Mouse (Mus musculus) CH12.LX (cell line): Measurements from ENCODE around the gene Carmil1. TPM values are rescaled to one million over a fixed set of nuclear protein-coding genes. Genes with fewer than 3 reads are reported as not detected.

ENCODE experiments used
- DNase-seq: peaks from one replicate; pipeline ENCODE4 v3.0.0-alpha.2; 2013; ENCODE audit errors: extremely low read depth
- H3K27ac ChIP-seq: 2 replicates; pipeline ENCODE4 v1.5.1; 2012; ENCODE audit warnings: low read depth, mild to moderate bottlenecking, control low read depth, moderate library complexity; ENCODE audit not compliant: insufficient read depth
- H3K27me3 ChIP-seq: replicated peaks from 2 replicates; pipeline ENCODE3; 2012; ENCODE audit warnings: inconsistent platforms
- H3K36me3 ChIP-seq, 2 experiments: replicated peaks in 1 of 2; 2 replicates each; pipeline versions ENCODE3 to v1.6.1; 2012; ENCODE audit warnings: inconsistent platforms in 1 of 2, low read length in 1 of 2, mild to moderate bottlenecking in 1 of 2, mixed read lengths in 1 of 2, moderate library complexity in 1 of 2; ENCODE audit not compliant: control insufficient read depth in 1 of 2, insufficient read depth in 1 of 2
- H3K4me1 ChIP-seq, 2 experiments: 2 replicates each; pipeline ENCODE4 v1.6.1; 2012; ENCODE audit warnings: inconsistent platforms in 1 of 2, moderate library complexity in 1 of 2; ENCODE audit not compliant: insufficient read depth in 2 of 2, control insufficient read depth in 1 of 2
- H3K4me2 ChIP-seq: 2 replicates; pipeline ENCODE4 v1.6.1; 2012; ENCODE audit warnings: low read depth, mild to moderate bottlenecking, control low read depth; ENCODE audit not compliant: poor library complexity, insufficient read depth, severe bottlenecking
- H3K4me3 ChIP-seq, 3 experiments: fragments of 150-350 bp in 1 of 3; sonication (generic) in 1 of 3; replicated peaks in 1 of 3; 2 replicates each; pipeline versions ENCODE3 to v1.5.1; 2011 to 2012; ENCODE audit warnings: low read depth in 2 of 3, low read length in 2 of 3, mild to moderate bottlenecking in 2 of 3, moderate library complexity in 2 of 3, control low read depth in 1 of 3, improper control_type of control experiment in 1 of 3, inconsistent platforms in 1 of 3, mixed read lengths in 1 of 3; ENCODE audit not compliant: poor library complexity in 1 of 3
- H3K79me2 ChIP-seq: replicated peaks from 2 replicates; pipeline ENCODE4 v1.6.1; 2012; ENCODE audit warnings: mild to moderate bottlenecking, moderate library complexity; ENCODE audit not compliant: control insufficient read depth, poor library complexity, insufficient read depth, severe bottlenecking; ENCODE audit errors: extremely low read depth
- H3K9ac ChIP-seq: 2 replicates; pipeline ENCODE4 v1.6.1; 2012; ENCODE audit warnings: low read depth, mild to moderate bottlenecking, control low read depth, moderate library complexity; ENCODE audit not compliant: insufficient read depth
- H3K9me3 ChIP-seq: replicated peaks from 2 replicates; pipeline ENCODE3; 2012; ENCODE audit warnings: low read length, inconsistent platforms, mixed read lengths
- BHLHE40 ChIP-seq: IDR thresholded peaks from 2 replicates; pipeline ENCODE4 v1.6.1; 2011; ENCODE audit warnings: mild to moderate bottlenecking, low read depth, low read length, improper control_type of control experiment
- CHD1 ChIP-seq: IDR thresholded peaks from 2 replicates; pipeline ENCODE4 v1.6.1; 2012; ENCODE audit warnings: low read depth, low read length, improper control_type of control experiment, inconsistent platforms
- CTCF ChIP-seq, 2 experiments: IDR thresholded peaks in 1 of 2; conservative IDR thresholded peaks in 1 of 2; 2 replicates each; pipeline ENCODE4 v1.5.1; 2011 to 2012; ENCODE audit warnings: low read depth in 2 of 2, low read length in 2 of 2, improper control_type of control experiment in 1 of 2, inconsistent platforms in 1 of 2, mild to moderate bottlenecking in 1 of 2, moderate library complexity in 1 of 2
- E2F4 ChIP-seq: IDR thresholded peaks from 2 replicates; pipeline ENCODE4 v1.6.1; 2011; ENCODE audit warnings: low read depth, low read length, improper control_type of control experiment; ENCODE audit not compliant: insufficient replicate concordance
- GABPA ChIP-seq: IDR thresholded peaks from 2 replicates; pipeline ENCODE4 v1.6.1; 2012; ENCODE audit warnings: low read depth, low read length, improper control_type of control experiment, inconsistent platforms; ENCODE audit not compliant: insufficient replicate concordance
- HCFC1 ChIP-seq: IDR thresholded peaks from 2 replicates; pipeline ENCODE4 v1.6.1; 2012; ENCODE audit warnings: low read depth, mild to moderate bottlenecking, inconsistent platforms, low read length, improper control_type of control experiment
- JUND ChIP-seq: conservative IDR thresholded peaks from 2 replicates; pipeline ENCODE4 v1.6.1; 2011; ENCODE audit warnings: low read depth, low read length, improper control_type of control experiment
- MAX ChIP-seq: IDR thresholded peaks from 2 replicates; pipeline ENCODE4 v1.6.1; 2011; ENCODE audit warnings: low read length, improper control_type of control experiment
- MAZ ChIP-seq: IDR thresholded peaks from 2 replicates; pipeline ENCODE4 v1.6.1; 2012; ENCODE audit warnings: low read depth, mild to moderate bottlenecking, inconsistent platforms, low read length, improper control_type of control experiment, moderate library complexity
- MEF2A ChIP-seq: IDR thresholded peaks from 2 replicates; pipeline ENCODE4 v1.6.1; 2014; ENCODE audit warnings: low read depth, mild to moderate bottlenecking, inconsistent platforms, low read length, improper control_type of control experiment, borderline replicate concordance
- MXI1 ChIP-seq: IDR thresholded peaks from 2 replicates; pipeline ENCODE4 v1.6.1; 2011; ENCODE audit warnings: mild to moderate bottlenecking, low read depth, low read length, improper control_type of control experiment
- MYC ChIP-seq: IDR thresholded peaks from 2 replicates; pipeline ENCODE4 v1.6.1; 2011; ENCODE audit warnings: low read depth, mild to moderate bottlenecking, improper control_type of control experiment, low read length
- NELFE ChIP-seq: IDR thresholded peaks from 2 replicates; pipeline ENCODE4 v1.6.1; 2011; ENCODE audit warnings: low read depth, low read length, improper control_type of control experiment
- NRF1 ChIP-seq: IDR thresholded peaks from 2 replicates; pipeline ENCODE4 v1.6.1; 2014; ENCODE audit warnings: low read depth, mild to moderate bottlenecking, inconsistent platforms, low read length, improper control_type of control experiment, moderate library complexity
- PAX5 ChIP-seq: IDR thresholded peaks from 2 replicates; pipeline ENCODE4 v1.6.1; 2012; ENCODE audit warnings: low read length, inconsistent platforms, mixed read lengths
- POLR2A ChIP-seq: IDR thresholded peaks from 2 replicates; pipeline ENCODE4 v1.6.1; 2011; ENCODE audit warnings: low read depth, mild to moderate bottlenecking, improper control_type of control experiment, low read length
- RCOR1 ChIP-seq: conservative IDR thresholded peaks from 2 replicates; pipeline ENCODE4 v1.6.1; 2012; ENCODE audit warnings: low read depth, mild to moderate bottlenecking, inconsistent platforms, low read length, improper control_type of control experiment
- TBP ChIP-seq: conservative IDR thresholded peaks from 2 replicates; pipeline ENCODE4 v1.6.1; 2011; ENCODE audit warnings: low read depth, low read length, improper control_type of control experiment
- USF2 ChIP-seq: conservative IDR thresholded peaks from 2 replicates; pipeline ENCODE4 v1.6.1; 2011; ENCODE audit warnings: low read depth, low read length, improper control_type of control experiment
- ZMIZ1 ChIP-seq: IDR thresholded peaks from 2 replicates; pipeline ENCODE4 v1.6.1; 2012; ENCODE audit warnings: low read depth, mild to moderate bottlenecking, inconsistent platforms, low read length, improper control_type of control experiment
- dilution Hi-C: fragments of 300-500 bp; cut with MboI; formaldehyde crosslinking; loops from 2 replicates; pipeline ENCODE4 v1.14.3; 2020; ENCODE audit warnings: low sequenced_read_pairs; ENCODE audit not compliant: extremely low pct_unique_long_range_greater_than_20kb, extremely low pct_ligation_motif_present
- in situ Hi-C: fragments of 300-500 bp; cut with MboI; formaldehyde crosslinking; loops from 3 replicates; pipeline ENCODE4 v1.14.3; 2019; ENCODE audit warnings: low sequenced_read_pairs, low pct_ligation_motif_present, low pct_unique_long_range_greater_than_20kb, mixed read lengths
- polyA plus RNA-seq: library from polyadenylated mRNA; unstranded; fragments of >175 nt; gene quantifications from 2 replicates; pipeline ENCODE4 v1.2.1, GENCODE M21; 2012; ENCODE audit warnings: low read depth; ENCODE audit not compliant: insufficient read length
- total RNA-seq, 2 experiments: library from RNA; depleted of rRNA; stranded (reverse); fragments of 300-350 nt in 1 of 2; fragments of >200 nt in 1 of 2; gene quantifications; 2 replicates each; pipeline ENCODE4 v1.2.3; 2012 to 2014

Carmil1 gene
- total and polyA plus RNA-seq, 3 experiments: 1.1 to 9.4 (median 7.2) TPM

- H3K4me2 ChIP-seq: no peak overlapping the region
- no peaks in the 10 kb centered on the region for H3K9me3 ChIP-seq
- H3K27ac ChIP-seq: no peak overlapping the region
- peaks cover 0 to 12% of the 10 kb centered on the region in 2 experiments for H3K36me3 ChIP-seq
- no peaks in the 10 kb centered on the region for H3K4me1 ChIP-seq
- H3K27me3 ChIP-seq: no peaks in the 10 kb centered on the region
- in situ Hi-C loops: no loop called here
- H3K79me2 ChIP-seq: no peaks in the 10 kb centered on the region
- H3K9ac ChIP-seq: no peak overlapping the region
- no peak overlapping the region for H3K4me3 ChIP-seq
- TF ChIP-seq MYC (no peak), HCFC1 (no peak)
- TF ChIP-seq, all 38 proteins: peak for 0
- DNase-seq: no peak
- dilution Hi-C loops: no loop called here
Measured at GRCm38 (mm10) chr13:24131319-24131718, 149.3 kb downstream of the Carmil1 start.

DNA sequence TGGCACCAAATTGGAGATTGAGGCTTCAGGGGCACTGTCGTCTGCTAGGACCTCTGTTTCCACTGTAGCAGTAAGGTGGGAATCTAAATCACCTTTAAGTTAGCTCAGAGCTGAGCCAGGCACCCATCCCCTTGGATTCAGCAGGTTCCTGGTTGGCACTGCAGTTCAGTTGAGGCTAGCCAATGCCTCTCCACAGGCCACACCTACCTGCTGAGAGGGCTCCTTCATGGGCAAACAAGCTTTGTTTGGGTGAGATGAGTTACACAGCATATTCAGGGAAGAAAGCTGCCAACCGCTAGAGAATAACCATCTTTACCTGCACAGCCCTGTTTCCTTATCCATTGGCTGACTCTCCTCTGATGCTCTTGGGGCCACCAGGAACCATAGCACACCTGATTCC, 149.9 kb downstream of the Carmil1 start:
- Histone ChIP-seq H3K9ac (no peak overlapping the region), H3K4me2 (no peak overlapping the region), H3K36me3 (peaks cover 0 to 12% of the 10 kb centered on the region in 2 experiments), H3K4me3 (no peak overlapping the region), H3K9me3 (no peaks in the 10 kb centered on the region), H3K27me3 (no peaks in the 10 kb centered on the region), H3K27ac (no peak overlapping the region), H3K4me1 (no peaks in the 10 kb centered on the region), H3K79me2 (no peaks in the 10 kb centered on the region)
- in situ Hi-C loops (no loop called here), dilution Hi-C loops (no loop called here)
- DNase-seq: no peak
- TF ChIP-seq NELFE: no peak
- no peak for TF ChIP-seq MEF2A
- TF ChIP-seq JUND: no peak
- no peak for TF ChIP-seq MYC
- no peak for TF ChIP-seq RCOR1
- no peak for TF ChIP-seq E2F4
- no peak for TF ChIP-seq MXI1
- TF ChIP-seq GABPA: no peak
- no peak for TF ChIP-seq MAZ
- no peak for TF ChIP-seq POLR2A
- TF ChIP-seq USF2: no peak
- TF ChIP-seq NRF1: no peak
- TF ChIP-seq MAX: no peak
- TF ChIP-seq PAX5: no peak
- TF ChIP-seq ZMIZ1: no peak
- no peak for TF ChIP-seq CTCF (conservative IDR thresholded peaks at IDR 0.05 in 1 of 2, IDR thresholded peaks at IDR 0.05 in 1 of 2; ENCODE audit: low read depth in 2 of 2, low read length in 2 of 2)
- no peak for TF ChIP-seq CHD1
- TF ChIP-seq TBP: no peak
- no peak for TF ChIP-seq BHLHE40
